Mouse (Mus musculus) hindbrain, embryonic 16.5 days (tissue): ENCODE data around the gene Ubxn4. TPM values are rescaled to one million over a fixed set of nuclear protein-coding genes. Genes with fewer than 3 reads are reported as not detected.
A peak's percentile ranks its signal among the peaks of the same experiment; 100 is the strongest.
"Not testable (repeated sequence)": the region's sequence is repeated elsewhere in the genome, so short reads cannot be mapped to it uniquely, and the experiment has no call there.

ENCODE experiments used
- ATAC-seq: fragments of 200-750 bp; cut with Nextera tagmentation; 2 replicates; pipeline ENCODE4 v1.8.0; 2017; ENCODE audit warnings: moderate TSS enrichment, moderate library complexity
- H3K27ac ChIP-seq: fragments of 300-500 bp; sonication (generic); 2 replicates; pipeline ENCODE4 v1.5.1; 2014; ENCODE audit warnings: low read depth, mild to moderate bottlenecking, control low read depth, low read length, moderate library complexity
- H3K27me3 ChIP-seq: fragments of 300-500 bp; sonication (generic); replicated peaks from 2 replicates; pipeline ENCODE4 v1.6.1; 2014; ENCODE audit warnings: low read length; ENCODE audit not compliant: control insufficient read depth, insufficient read depth
- H3K36me3 ChIP-seq: fragments of 300-500 bp; sonication (generic); 2 replicates; pipeline ENCODE4 v1.6.1; 2014; ENCODE audit warnings: mild to moderate bottlenecking, low read length, moderate library complexity, mixed read lengths; ENCODE audit not compliant: control insufficient read depth, insufficient read depth
- H3K4me1 ChIP-seq: fragments of 300-500 bp; sonication (generic); 2 replicates; pipeline ENCODE4 v1.6.1; 2014; ENCODE audit warnings: low read depth, low read length; ENCODE audit not compliant: control insufficient read depth, insufficient read depth
- H3K4me2 ChIP-seq: fragments of 300-500 bp; sonication (generic); 2 replicates; pipeline ENCODE4 v1.6.1; 2014; ENCODE audit warnings: mild to moderate bottlenecking, low read length, control low read depth, moderate library complexity
- H3K4me3 ChIP-seq: fragments of 300-500 bp; sonication (generic); 2 replicates; pipeline ENCODE4 v1.5.1; 2014; ENCODE audit warnings: mild to moderate bottlenecking, low read length, control low read depth, moderate library complexity
- H3K9ac ChIP-seq: fragments of 300-500 bp; sonication (generic); 2 replicates; pipeline ENCODE4 v1.6.1; 2014; ENCODE audit warnings: low read depth, mild to moderate bottlenecking, control low read depth, low read length, moderate library complexity
- H3K9me3 ChIP-seq: fragments of 300-500 bp; sonication (generic); 2 replicates; pipeline ENCODE4 v1.6.1; 2014; ENCODE audit warnings: mild to moderate bottlenecking, low read length, moderate library complexity; ENCODE audit not compliant: control insufficient read depth
- WGBS: fragments of 180-500 bp; shearing (Covaris S2); extraction: QIAGEN DNeasy Blood & Tissue Kit; methylation state at CpG from one replicate; pipeline ENCODE4 v1.1.7; 2014; 5-methylcytosine and 5-hydroxymethylcytosine counted together
- polyA plus RNA-seq: library from polyadenylated mRNA; unstranded; fragments of >200 nt; fragmentation: Nextera tagmentation; extraction: Ambion mirVana; gene quantifications from 2 replicates; pipeline ENCODE4 v1.2.1, GENCODE M21; 2015

Ubxn4 gene
- polyA plus RNA-seq, 1 experiment from 2014 or later = 71.1 TPM

GRCm38 (mm10) chr1:128295296-128295695, 51.5 kb downstream of the Ubxn4 start:
- Histone ChIP-seq H3K27ac (no peak overlapping the region), H3K4me3 (no peak overlapping the region), H3K36me3 (no peaks in the 10 kb centered on the region), H3K4me2 (no peak overlapping the region), H3K27me3 (no peaks in the 10 kb centered on the region), H3K4me1 (no peaks in the 10 kb centered on the region), H3K9me3 (no peaks in the 10 kb centered on the region), H3K9ac (no peak overlapping the region)
- peak; percentile 37; the same call in 1 of the 2 replicates for ATAC-seq
- WGBS = 84% methylated on average over 8 of the region's 8 CpGs

DNA sequence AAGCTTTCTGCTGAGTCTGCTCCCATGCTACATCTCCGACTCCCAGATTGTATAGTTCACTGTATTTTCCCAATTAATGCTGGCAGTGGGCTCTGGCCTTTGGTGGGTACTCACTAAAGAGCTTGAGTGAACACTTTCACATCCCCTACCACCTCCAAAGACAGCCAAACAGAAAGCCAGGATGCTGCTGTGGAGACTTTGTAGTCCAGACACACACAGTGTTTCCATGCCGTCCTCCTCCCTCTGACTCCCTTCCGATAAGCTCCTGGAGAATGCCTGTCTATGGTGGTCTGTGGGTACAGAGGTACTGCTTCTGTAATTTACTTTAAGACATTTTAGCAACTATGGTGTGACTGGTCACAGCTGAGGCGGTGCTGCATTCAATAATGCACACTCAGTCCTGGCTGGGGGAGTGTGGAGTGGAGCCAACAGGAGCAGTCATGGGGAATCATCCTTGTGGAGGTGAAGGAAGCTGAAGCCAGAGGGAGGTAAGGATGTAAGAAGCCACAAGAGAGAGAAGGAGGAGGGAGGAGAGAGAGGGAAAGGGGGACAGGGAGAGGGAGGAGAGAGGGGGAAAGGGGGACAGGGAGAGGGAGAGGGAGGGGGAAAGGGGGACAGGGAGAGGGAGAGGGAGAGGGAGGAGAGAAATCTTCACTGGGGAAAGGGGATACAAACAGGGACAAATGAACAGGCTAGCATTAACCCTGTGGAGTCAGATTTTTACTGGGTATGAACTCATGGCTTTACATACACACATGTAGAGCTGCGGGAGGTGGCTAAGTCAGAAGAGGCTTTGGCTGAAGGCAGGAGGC, 52.2 kb downstream of the Ubxn4 start:
- Histone ChIP-seq H3K4me1 (no peaks in the 10 kb centered on the region), H3K9me3 (no peaks in the 10 kb centered on the region), H3K4me2 (no peak overlapping the region), H3K27ac (0 out of 2 replicates have a peak overlapping the region, but pooled peaks have one; percentile 9), H3K9ac (no peak overlapping the region), H3K27me3 (no peaks in the 10 kb centered on the region), H3K36me3 (no peaks in the 10 kb centered on the region), H3K4me3 (no peak overlapping the region)
- ATAC-seq = peak; percentile 70
- WGBS = 55% methylated on average over 5 of the region's 5 CpGs

GRCm38 (mm10) chr1:128303900-128304299, 60.1 kb downstream of the Ubxn4 start:
- Histone ChIP-seq H3K4me3 (no peak overlapping the region), H3K27me3 (no peaks in the 10 kb centered on the region), H3K4me1 (no peaks in the 10 kb centered on the region; the same call in 1 of the 2 replicates), H3K9ac (no peak overlapping the region), H3K4me2 (peak overlapping the region; percentile 26; the same call in 1 of the 2 replicates), H3K27ac (no peak overlapping the region), H3K9me3 (no peaks in the 10 kb centered on the region), H3K36me3 (no peaks in the 10 kb centered on the region)
- WGBS = 63% methylated on average over 16 of the region's 16 CpGs
- peak; percentile 88 for ATAC-seq

- no peak for ATAC-seq
- Histone ChIP-seq H3K9me3 (no peaks in the 10 kb centered on the region), H3K4me3 (no peak overlapping the region), H3K4me1 (no peaks in the 10 kb centered on the region; the same call in 1 of the 2 replicates), H3K27me3 (no peaks in the 10 kb centered on the region), H3K36me3 (no peaks in the 10 kb centered on the region), H3K27ac (no peak overlapping the region), H3K4me2 (no peak overlapping the region), H3K9ac (no peak overlapping the region)
- WGBS = 83% methylated on average over 3 of the region's 3 CpGs
These were observed 65.3 kb downstream of the Ubxn4 start for GRCm38 (mm10) chr1:128309043-128309442.

DNA sequence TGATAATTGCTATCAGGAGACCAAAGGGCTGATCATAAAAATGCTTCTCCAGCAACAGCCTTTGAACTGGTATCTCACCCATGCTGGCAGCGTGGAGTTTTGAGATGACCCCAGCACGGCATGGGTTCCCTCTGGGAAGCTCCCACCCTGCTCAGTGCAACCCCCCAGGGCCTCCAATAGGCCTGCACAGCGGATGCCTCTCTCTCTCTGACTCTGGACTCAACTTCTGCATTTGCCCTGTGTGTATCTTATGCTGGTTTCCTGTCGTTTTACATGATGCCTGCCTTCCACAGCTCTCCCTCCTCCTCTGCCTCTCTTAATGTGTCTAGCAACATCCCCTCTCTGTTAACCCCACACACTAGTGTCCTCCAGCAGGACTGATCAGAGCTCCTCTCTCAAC, 70.9 kb downstream of the Ubxn4 start:
- no peaks in the 10 kb centered on the region for H3K36me3 ChIP-seq
- no peak for ATAC-seq
- H3K9ac ChIP-seq = no peak overlapping the region
- H3K4me3 ChIP-seq = no peak overlapping the region
- H3K27ac ChIP-seq = no peak overlapping the region
- H3K4me1 ChIP-seq = no peaks in the 10 kb centered on the region
- no peaks in the 10 kb centered on the region for H3K27me3 ChIP-seq
- WGBS = 68% methylated on average over 4 of the region's 4 CpGs
- H3K4me2 ChIP-seq = no peak overlapping the region
- no peaks in the 10 kb centered on the region for H3K9me3 ChIP-seq

DNA sequence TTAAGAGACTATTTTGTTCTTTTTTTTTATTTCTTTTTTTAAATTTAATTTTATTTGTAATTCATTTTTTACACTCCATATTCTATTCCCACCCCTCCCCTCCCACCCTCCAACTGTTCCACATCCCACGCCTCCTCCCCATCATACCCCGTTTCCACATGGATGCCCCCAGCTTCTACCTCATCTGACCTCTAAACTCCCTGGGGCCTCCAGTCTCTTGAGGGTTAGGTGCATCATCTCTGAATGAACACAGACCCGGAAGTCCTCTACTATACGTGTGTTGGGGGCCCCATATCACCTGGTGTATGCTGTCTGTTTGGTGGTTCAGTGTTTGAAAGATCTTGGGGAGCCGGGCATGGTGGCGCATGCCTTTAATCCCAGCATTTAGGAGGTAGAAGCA, 75.5 kb downstream of the Ubxn4 start:
- not testable (repeated sequence) for H3K4me3 ChIP-seq, H3K36me3 ChIP-seq, H3K27me3 ChIP-seq, H3K4me1 ChIP-seq, ATAC-seq, H3K4me2 ChIP-seq, H3K9ac ChIP-seq, H3K27ac ChIP-seq, H3K9me3 ChIP-seq
- 85% methylated on average over 6 of the region's 6 CpGs for WGBS

GRCm38 (mm10) chr1:128323026-128323643, 79.4 kb downstream of the Ubxn4 start:
- Histone ChIP-seq H3K4me2 (no peak overlapping the region), H3K9ac (no peak overlapping the region), H3K4me3 (no peak overlapping the region), H3K36me3 (no peaks in the 10 kb centered on the region), H3K4me1 (no peaks in the 10 kb centered on the region), H3K9me3 (no peaks in the 10 kb centered on the region), H3K27me3 (no peaks in the 10 kb centered on the region), H3K27ac (no peak overlapping the region)
- no peak for ATAC-seq
- WGBS = 91% methylated on average over 8 of the region's 8 CpGs

- Histone ChIP-seq H3K4me2 (no peak overlapping the region), H3K36me3 (no peaks in the 10 kb centered on the region), H3K4me1 (no peaks in the 10 kb centered on the region), H3K9me3 (no peaks in the 10 kb centered on the region), H3K27ac (no peak overlapping the region), H3K4me3 (no peak overlapping the region), H3K9ac (no peak overlapping the region), H3K27me3 (no peaks in the 10 kb centered on the region)
- ATAC-seq = no peak
- 86% methylated on average over 2 of the region's 2 CpGs for WGBS
These were observed 81.0 kb downstream of the Ubxn4 start for GRCm38 (mm10) chr1:128324776-128325175.

GRCm38 (mm10) chr1:128327165-128327564, 83.4 kb downstream of the Ubxn4 start:
- no peaks in the 10 kb centered on the region for H3K27me3 ChIP-seq

More at GRCm38 (mm10) chr1:128327165-128327564, 83.4 kb downstream of the Ubxn4 start:
- Histone ChIP-seq H3K9me3 (no peaks in the 10 kb centered on the region), H3K4me2 (no peak overlapping the region), H3K4me1 (no peaks in the 10 kb centered on the region), H3K4me3 (no peak overlapping the region), H3K36me3 (0 out of 2 replicates have a peak, but pooled peaks cover 3% of the 10 kb centered on the region), H3K27ac (no peak overlapping the region), H3K9ac (no peak overlapping the region)
- WGBS = 93% methylated on average over 1 of the region's 1 CpGs
- ATAC-seq = no peak
